Mouse (Mus musculus): ENCODE measurements around the gene Pcp2. TPM values are rescaled to one million over a fixed set of nuclear protein-coding genes. Genes with fewer than 3 reads are reported as not detected.

The Pcp2 gene
- polyA plus RNA-seq (2017; shearing (Covaris generic)): not detected

GRCm38 (mm10) chr8:3625445-3625844 is at the start of gene Pcp2:
TSS of gene Pcp2 (minus strand) at chr8:3625545.

GRCm38 (mm10) chr8:3671980-3672491 is 46.7 kb upstream of the Pcp2 start, which contains the start of gene Fcor:
TSS of gene Fcor (minus strand) at chr8:3672362.

GRCm38 (mm10) chr8:3665507-3665906 is 40.2 kb upstream of the Pcp2 start, which contains the start of gene Mcemp1:
TSS of gene Mcemp1 (plus strand) at chr8:3665754.

GRCm38 (mm10) chr8:3655526-3655925 is 30.2 kb upstream of the Pcp2 start, which contains the start of gene Retn:
TSS of gene Retn (plus strand) at chr8:3655770.

GRCm38 (mm10) chr8:3630647-3631477 is 5.5 kb upstream of the Pcp2 start, which contains the start of gene Stxbp2:
TSS of gene Stxbp2 (plus strand) at chr8:3630955.

GRCm38 (mm10) chr8:3621199-3621970 is 4.0 kb downstream of the Pcp2 start, which contains the start of the genes Xab2 and Pet100:
TSS of gene Xab2 (minus strand) at chr8:3621316.
TSS of gene Pet100 (plus strand) at chr8:3621548.

GRCm38 (mm10) chr8:3586993-3587390 is 38.4 kb downstream of the Pcp2 start, which contains the start of gene Camsap3:
TSS of gene Camsap3 (plus strand) at chr8:3587293.

Other genes starting within 250 kb of the Pcp2 start
- gene Arhgef18, start 232.5 kb downstream of the Pcp2 start, polyA plus RNA-seq (2017; shearing (Covaris generic)): 127 TPM
- gene Pex11g, start 157.9 kb downstream of the Pcp2 start, polyA plus RNA-seq (2017; shearing (Covaris generic)): 2.6 TPM
- not detected for gene Tex45, start 154.7 kb downstream of the Pcp2 start, polyA plus RNA-seq (2017; shearing (Covaris generic))
- 3.8 TPM for gene Zfp358, start 132.4 kb downstream of the Pcp2 start, polyA plus RNA-seq (2017; shearing (Covaris generic))
- gene Mcoln1, start 125.1 kb downstream of the Pcp2 start, polyA plus RNA-seq (2017; shearing (Covaris generic)): 131 TPM
- 27.4 TPM for gene Pnpla6, start 110.2 kb downstream of the Pcp2 start, polyA plus RNA-seq (2017; shearing (Covaris generic))
- not detected for gene C330021F23Rik, start 57.6 kb downstream of the Pcp2 start, polyA plus RNA-seq (2017; shearing (Covaris generic))
- gene Camsap3, start 38.3 kb downstream of the Pcp2 start, polyA plus RNA-seq (2017; shearing (Covaris generic)): not detected
- gene Xab2, start 4.2 kb downstream of the Pcp2 start, polyA plus RNA-seq (2017; shearing (Covaris generic)): 121 TPM
- gene Pet100, start 4.0 kb downstream of the Pcp2 start, polyA plus RNA-seq (2017; shearing (Covaris generic)): 67.6 TPM
- gene Stxbp2, start 5.4 kb upstream of the Pcp2 start, polyA plus RNA-seq (2017; shearing (Covaris generic)): 200 TPM
- not detected for gene Retn, start 30.2 kb upstream of the Pcp2 start, polyA plus RNA-seq (2017; shearing (Covaris generic))
- gene Mcemp1, start 40.2 kb upstream of the Pcp2 start, polyA plus RNA-seq (2017; shearing (Covaris generic)): not detected
- not detected for gene Fcor, start 46.8 kb upstream of the Pcp2 start, polyA plus RNA-seq (2017; shearing (Covaris generic))
- gene Trappc5, start 50.8 kb upstream of the Pcp2 start, polyA plus RNA-seq (2017; shearing (Covaris generic)): 19.1 TPM
- gene Fcer2a, start 68.6 kb upstream of the Pcp2 start, polyA plus RNA-seq (2017; shearing (Covaris generic)): not detected
- not detected for gene Clec4g, start 95.1 kb upstream of the Pcp2 start, polyA plus RNA-seq (2017; shearing (Covaris generic))
- not detected for gene Cd209a, start 123.4 kb upstream of the Pcp2 start, polyA plus RNA-seq (2017; shearing (Covaris generic))
- gene Cd209e, start 228.8 kb upstream of the Pcp2 start, polyA plus RNA-seq (2017; shearing (Covaris generic)): not detected